Mouse (Mus musculus) megakaryocyte, embryonic 14.5 days (primary cell): ENCODE measurements at regions not wholly inside any gene's neighbourhood (a gene's known extent, or its start where the extent isn't known, plus 50 kb on each side); places are given as distances from the start of the nearest gene placed in this dataset.

Experiments used
- FLI1 ChIP-seq: IDR thresholded peaks from 2 replicates; pipeline ENCODE4 v1.6.1; 2012; ENCODE audit warnings: low read length, inconsistent platforms, mixed read lengths
- GATA1 ChIP-seq: IDR thresholded peaks from 3 replicates; pipeline ENCODE4 v1.6.1; 2012; ENCODE audit warnings: mixed read lengths, low read length, inconsistent platforms, borderline replicate concordance

- TF ChIP-seq GATA1, result no peak
- no peak for TF ChIP-seq FLI1
Observed at GRCm38 (mm10) chr13:38798514-38798913, 139.7 kb upstream of the Eef1e1 start.
